Mouse (Mus musculus) hindbrain, embryonic 14.5 days (tissue): ENCODE measurements around the gene Arid3a. TPM values are rescaled to one million over a fixed set of nuclear protein-coding genes. Genes with fewer than 3 reads are reported as not detected.

ENCODE experiments used
- ATAC-seq: fragments of 200-750 bp; cut with Nextera tagmentation; 2 replicates; pipeline ENCODE4 v1.8.0; 2017; ENCODE audit warnings: moderate number of reproducible peaks, mild to moderate bottlenecking, moderate TSS enrichment, moderate library complexity; ENCODE audit not compliant: low FRiP score
- DNase-seq: peaks from one replicate; pipeline ENCODE4 v3.0.0-alpha.2; 2015; ENCODE audit warnings: low spot score
- H3K27ac ChIP-seq: fragments of 300-500 bp; sonication (generic); 2 replicates; pipeline ENCODE4 v1.5.1; 2014; ENCODE audit warnings: mild to moderate bottlenecking, moderate library complexity
- H3K27me3 ChIP-seq: fragments of 300-500 bp; sonication (generic); 2 replicates; pipeline ENCODE4 v1.6.1; 2014; ENCODE audit warnings: mild to moderate bottlenecking, low read length, mixed read lengths; ENCODE audit not compliant: control insufficient read depth, insufficient read depth
- H3K36me3 ChIP-seq: fragments of 300-500 bp; sonication (generic); replicated peaks from 2 replicates; pipeline ENCODE4 v1.6.1; 2014; ENCODE audit not compliant: control insufficient read depth, insufficient read depth
- H3K4me1 ChIP-seq: fragments of 300-500 bp; sonication (generic); replicated peaks from 2 replicates; pipeline ENCODE4 v1.6.1; 2014; ENCODE audit warnings: antibody characterized with exemption, low read length, mixed read lengths; ENCODE audit not compliant: control insufficient read depth, insufficient read depth
- H3K4me2 ChIP-seq: fragments of 300-500 bp; sonication (generic); replicated peaks from 2 replicates; pipeline ENCODE4 v1.6.1; 2014; ENCODE audit warnings: mild to moderate bottlenecking, moderate library complexity
- H3K4me3 ChIP-seq: fragments of 300-500 bp; sonication (generic); replicated peaks from 2 replicates; pipeline ENCODE4 v1.5.1; 2014; ENCODE audit warnings: mild to moderate bottlenecking, low read length
- H3K9ac ChIP-seq: fragments of 300-500 bp; sonication (generic); 2 replicates; pipeline ENCODE4 v1.6.1; 2014
- H3K9me3 ChIP-seq: fragments of 300-500 bp; sonication (generic); 2 replicates; pipeline ENCODE4 v1.6.1; 2016; ENCODE audit warnings: low read length; ENCODE audit not compliant: control insufficient read depth
- WGBS: fragments of 180-500 bp; shearing (Covaris S2); extraction: QIAGEN DNeasy Blood & Tissue Kit; methylation state at CpG from one replicate; pipeline ENCODE4 v1.1.7; 2014; 5-methylcytosine and 5-hydroxymethylcytosine counted together
- polyA plus RNA-seq: library from polyadenylated mRNA; unstranded; fragments of >200 nt; fragmentation: Nextera tagmentation; extraction: Ambion mirVana; gene quantifications from 2 replicates; pipeline ENCODE4 v1.2.1, GENCODE M21; 2014

The Arid3a gene
- polyA plus RNA-seq, 1 experiment from 2014 or later, result 3.4 TPM

- ATAC-seq (no peak), DNase-seq (peak; percentile 64)
- peak overlapping the region; percentile 48 for H3K4me3 ChIP-seq
- H3K36me3 ChIP-seq, result peaks cover 1% of the 10 kb centered on the region; the same call in 1 of the 2 replicates
- no peaks in the 10 kb centered on the region for H3K9me3 ChIP-seq
- H3K27ac ChIP-seq, result peak overlapping the region; percentile 97
- 2% methylated on average over 35 of the region's 35 CpGs for WGBS
- peak overlapping the region; percentile 83 for H3K9ac ChIP-seq
- H3K27me3 ChIP-seq, result peaks cover 35% of the 10 kb centered on the region
- H3K4me1 ChIP-seq, result peaks cover 28% of the 10 kb centered on the region
- H3K4me2 ChIP-seq, result peak overlapping the region; percentile 92
These were observed 58.7 kb downstream of the Arid3a start for GRCm38 (mm10) chr10:79985334-79986231.

GRCm38 (mm10) chr10:79986232-79986878 lies 59.5 kb downstream of the Arid3a start:
- DNase-seq, result no peak
- H3K4me2 ChIP-seq, result peak overlapping the region; percentile 92
- peak overlapping the region; percentile 83 for H3K9ac ChIP-seq
- H3K4me1 ChIP-seq, result peaks cover 28% of the 10 kb centered on the region
- ATAC-seq, result no peak
- peaks cover 43% of the 10 kb centered on the region for H3K27me3 ChIP-seq
- peak overlapping the region; percentile 48 for H3K4me3 ChIP-seq
- peaks cover 7% of the 10 kb centered on the region; the same call in 1 of the 2 replicates for H3K9me3 ChIP-seq
- H3K36me3 ChIP-seq, result no peaks in the 10 kb centered on the region; the same call in 1 of the 2 replicates
- H3K27ac ChIP-seq, result peak overlapping the region; percentile 97
- 43% methylated on average over 6 of the region's 6 CpGs for WGBS

- Histone ChIP-seq H3K4me2 (peak overlapping the region; percentile 92), H3K9ac (no peak overlapping the region), H3K27ac (no peak overlapping the region), H3K4me3 (peak overlapping the region; percentile 9; the same call in 1 of the 2 replicates), H3K27me3 (peaks cover 43% of the 10 kb centered on the region), H3K36me3 (no peaks in the 10 kb centered on the region), H3K9me3 (peaks cover 11% of the 10 kb centered on the region; the same call in 1 of the 2 replicates), H3K4me1 (peaks cover 28% of the 10 kb centered on the region)
- ATAC-seq (no peak), DNase-seq (peak; percentile 86)
- WGBS, result 6% methylated on average over 11 of the region's 11 CpGs
These were observed 60.1 kb downstream of the Arid3a start for GRCm38 (mm10) chr10:79986963-79987362.

GRCm38 (mm10) chr10:79987771-79988505 lies 61.1 kb downstream of the Arid3a start:
- 12% methylated on average over 27 of the region's 27 CpGs for WGBS
- Histone ChIP-seq H3K4me1 (peaks cover 21% of the 10 kb centered on the region), H3K27ac (no peak overlapping the region; the same call in 1 of the 2 replicates), H3K4me2 (peak overlapping the region; percentile 92), H3K4me3 (peak overlapping the region; percentile 40), H3K27me3 (peaks cover 43% of the 10 kb centered on the region), H3K9ac (peak overlapping the region; percentile 52), H3K36me3 (no peaks in the 10 kb centered on the region), H3K9me3 (peaks cover 11% of the 10 kb centered on the region; the same call in 1 of the 2 replicates)
- no peak for DNase-seq
- no peak for ATAC-seq

GRCm38 (mm10) chr10:79988506-79989271 lies 61.8 kb downstream of the Arid3a start, which contains the start of gene Cnn2:
Gene Cnn2, plus strand, starts transcription at chr10:79988584.
- H3K27me3 ChIP-seq, result peaks cover 43% of the 10 kb centered on the region
- H3K27ac ChIP-seq, result no peak within 1 kb of the TSS; the same call in 1 of the 2 replicates
- ATAC-seq (no peak), DNase-seq (no peak)
- peaks cover 15% of the 10 kb centered on the region for H3K4me1 ChIP-seq
- H3K9me3 ChIP-seq, result peaks cover 11% of the 10 kb centered on the region; the same call in 1 of the 2 replicates
- peak within 1 kb of the TSS; percentile 40 for H3K4me3 ChIP-seq
- H3K36me3 ChIP-seq, result no peaks in the 10 kb centered on the region
- 1% methylated on average over 56 of the region's 59 CpGs for WGBS
- peak within 1 kb of the TSS; percentile 92 for H3K4me2 ChIP-seq
- peak within 1 kb of the TSS; percentile 52 for H3K9ac ChIP-seq

GRCm38 (mm10) chr10:79989272-79989786 lies 62.5 kb downstream of the Arid3a start:
- ATAC-seq (no peak), DNase-seq (no peak)
- peaks cover 43% of the 10 kb centered on the region for H3K27me3 ChIP-seq
- no peaks in the 10 kb centered on the region for H3K36me3 ChIP-seq
- WGBS, result 38% methylated on average over 8 of the region's 8 CpGs
- H3K27ac ChIP-seq, result no peak overlapping the region
- 0 out of 2 replicates have a peak overlapping the region, but pooled peaks have one; percentile 6 for H3K9ac ChIP-seq
- H3K4me1 ChIP-seq, result peaks cover 15% of the 10 kb centered on the region
- H3K9me3 ChIP-seq, result peaks cover 11% of the 10 kb centered on the region; the same call in 1 of the 2 replicates
- peak overlapping the region; percentile 92 for H3K4me2 ChIP-seq
- peak overlapping the region; percentile 40 for H3K4me3 ChIP-seq

- no peaks in the 10 kb centered on the region for H3K36me3 ChIP-seq
- peak overlapping the region; percentile 92 for H3K4me2 ChIP-seq
- no peak for ATAC-seq
- H3K4me3 ChIP-seq, result peak overlapping the region; percentile 40; the same call in 1 of the 2 replicates
- peaks cover 15% of the 10 kb centered on the region for H3K4me1 ChIP-seq
- H3K9me3 ChIP-seq, result peaks cover 11% of the 10 kb centered on the region; the same call in 1 of the 2 replicates
- 14% methylated on average over 15 of the region's 15 CpGs for whole genome bisulfite sequencing
- no peak overlapping the region for H3K27ac ChIP-seq
- H3K27me3 ChIP-seq, result peaks cover 43% of the 10 kb centered on the region
- no peak overlapping the region for H3K9ac ChIP-seq
- no peak for DNase-seq
These were observed 63.0 kb downstream of the Arid3a start for GRCm38 (mm10) chr10:79989870-79990269.

GRCm38 (mm10) chr10:79991099-79991498 lies 64.3 kb downstream of the Arid3a start:
- Histone ChIP-seq H3K4me1 (peaks cover 13% of the 10 kb centered on the region), H3K4me2 (no peak overlapping the region), H3K9me3 (peaks cover 11% of the 10 kb centered on the region; the same call in 1 of the 2 replicates), H3K36me3 (no peaks in the 10 kb centered on the region), H3K27me3 (peaks cover 43% of the 10 kb centered on the region), H3K9ac (no peak overlapping the region), H3K4me3 (no peak overlapping the region), H3K27ac (no peak overlapping the region)
- DNase-seq, result no peak
- ATAC-seq, result no peak
- WGBS, result 57% methylated on average over 12 of the region's 12 CpGs
